In the genomic region with DNA sequence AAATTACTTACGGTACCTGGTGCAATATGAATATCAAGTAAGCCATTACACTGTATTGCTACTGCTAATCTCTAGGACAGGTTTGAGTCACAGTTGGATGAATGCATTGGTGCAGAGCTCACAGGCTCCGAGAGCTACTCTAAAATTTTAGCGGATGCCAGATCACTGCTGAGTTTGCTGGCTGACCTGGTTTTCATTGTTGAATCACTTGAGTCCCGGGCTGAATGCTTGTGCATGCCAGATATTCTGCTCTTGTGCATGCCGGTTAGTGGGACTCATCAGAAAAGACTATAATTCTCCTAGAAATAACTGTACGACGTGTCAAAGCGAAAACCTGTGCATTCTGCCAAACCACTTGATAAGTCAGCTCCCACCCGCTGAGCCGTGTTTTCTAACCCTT, we compare ENCODE assay signal across 14 mouse cellular contexts. TPM values are rescaled to one million over a fixed set of nuclear protein-coding genes. Genes with fewer than 3 reads are reported as not detected.
DNase-seq lines count a peak whose midpoint lies in the region; ATAC-seq lines count a peak whose summit lies in the region.
"Had no signal": no experiment of that assay in that cellular context is flagged by ENCODE, and none has a peak within 500 bp of the region (broad histone marks: within the 10 kb centered on the region; RNA-seq: fewer than 3 reads in every experiment).

No protein-coding gene starts in this region.

- peak; percentile 17 to 31 for DNase-seq in heart, postnatal 10 days
- DNase-seq in heart, postnatal 4 days, result no peak
- DNase-seq in retina, postnatal 1 day, result peak; percentile 7
- no peak for DNase-seq in retina, embryonic 14.5 days (ENCODE audit: low spot score)
- peak; percentile 38 for DNase-seq in cerebellum, adult 11 months
- peak; percentile 73 to 76 for DNase-seq in cerebellum, postnatal 36 days
- DNase-seq: kidney, adult 11 months; kidney, postnatal 4 days; right cerebral cortex, postnatal 4 days; thymus, postnatal 36 days had no signal

- ATAC-seq in granulocyte monocyte progenitor cell, adult 5-6 weeks (replicated peaks; ENCODE audit: poor library complexity, severe bottlenecking), result no peak
- ATAC-seq in megakaryocyte progenitor cell, adult 5-6 weeks (replicated peaks; ENCODE audit: poor library complexity), result no peak
- ATAC-seq: CD4-positive, CD25-positive, alpha-beta regulatory T cell, adult 4 months; liver, embryonic 12.5 days had no signal

- intact Hi-C loops in heart, postnatal 10 days (cut with DNase I), result no loop called here

RNA-seq across cellular contexts. Expression of a gene that starts 35.9 kb away (rescaled TPM):
- 1 to 10 TPM; 1.4 to 1.6 TPM for total RNA-seq in heart, postnatal 10 days (2021)
- total RNA-seq in heart, postnatal 4 days (2021), result 1 to 10 TPM; 3.0 to 3.1 TPM
- total RNA-seq in granulocyte monocyte progenitor cell, adult 5-6 weeks (2014; fragmentation: Nextera tagmentation), result not detected in 2 replicates
- total RNA-seq in granulocyte monocyte progenitor cell, adult 5-6 weeks (2017), result not detected in 2 replicates
- total RNA-seq in megakaryocyte progenitor cell, adult 5-6 weeks (2015), result 0.17 and 0.25 TPM in 2 replicates
- total RNA-seq in megakaryocyte progenitor cell, adult 5-6 weeks (2017), result 0.64 TPM in 1 of 2 replicates, not detected in the other

Comparison
In these comparisons a context has a peak if more than half of its experiments do, and no peak if none do; other contexts are left out.
1. DNase-seq: peak in heart, postnatal 10 days (2 of 2), retina, postnatal 1 day (single experiment), cerebellum, adult 11 months (single experiment) and cerebellum, postnatal 36 days (2 of 2); none in heart, postnatal 4 days (single experiment) and retina, embryonic 14.5 days (single experiment).